Mouse (Mus musculus): ENCODE measurements around the gene Pdcd6. TPM values are rescaled to one million over a fixed set of nuclear protein-coding genes. Genes with fewer than 3 reads are reported as not detected.

Pdcd6 gene
- 10 to 100 TPM; 13.2 to 17.5 (median 16.4) TPM for total RNA-seq (2022)

- DNase-seq (ENCODE audit: low spot score in 2 of 2), result peak; percentile 89 to 94
Observed at GRCm38 (mm10) chr13:74317170-74317849, at the start of gene Pdcd6. Gene Pdcd6, minus strand, starts transcription at chr13:74317580.

- DNase-seq (ENCODE audit: low spot score in 2 of 2), result peak; percentile 61 to 78
Observed at GRCm38 (mm10) chr13:74363859-74364235, 46.5 kb upstream of the Pdcd6 start, which contains the start of gene Lrrc14b. Gene Lrrc14b, minus strand, starts transcription at chr13:74364005.

- DNase-seq (ENCODE audit: low spot score in 2 of 2), result peak; percentile 17 to 45
Observed at GRCm38 (mm10) chr13:74363176-74363858, 45.9 kb upstream of the Pdcd6 start.

GRCm38 (mm10) chr13:74362218-74362617 lies 44.8 kb upstream of the Pdcd6 start:
- no peak for DNase-seq (ENCODE audit: low spot score in 2 of 2)

GRCm38 (mm10) chr13:74356491-74356890 lies 39.1 kb upstream of the Pdcd6 start:
- no peak for DNase-seq (ENCODE audit: low spot score in 2 of 2)

GRCm38 (mm10) chr13:74350435-74350906 lies 33.1 kb upstream of the Pdcd6 start:
- DNase-seq (ENCODE audit: low spot score in 2 of 2), result no peak

GRCm38 (mm10) chr13:74349566-74350434 lies 32.4 kb upstream of the Pdcd6 start, which contains the start of the genes Sdha and Ccdc127:
Gene Sdha, minus strand, starts transcription at chr13:74350280.
Gene Ccdc127, plus strand, starts transcription at chr13:74350309.
- peak; percentile 93 to 96 for DNase-seq (ENCODE audit: low spot score in 2 of 2)

GRCm38 (mm10) chr13:74341036-74341435 lies 23.7 kb upstream of the Pdcd6 start:
- DNase-seq (ENCODE audit: low spot score in 2 of 2), result no peak

- no peak for DNase-seq (ENCODE audit: low spot score in 2 of 2)
Observed at GRCm38 (mm10) chr13:74329321-74329720, 11.9 kb upstream of the Pdcd6 start.

GRCm38 (mm10) chr13:74316789-74317169 lies 601 bp downstream of the Pdcd6 start:
- no peak for DNase-seq (ENCODE audit: low spot score in 2 of 2)

- DNase-seq (ENCODE audit: low spot score in 2 of 2), result no peak
Observed at GRCm38 (mm10) chr13:74316386-74316785, 994 bp downstream of the Pdcd6 start.

GRCm38 (mm10) chr13:74314616-74315015 lies 2.8 kb downstream of the Pdcd6 start:
- no peak for DNase-seq (ENCODE audit: low spot score in 2 of 2)

- DNase-seq (ENCODE audit: low spot score in 2 of 2), result no peak
Observed at GRCm38 (mm10) chr13:74305780-74306179, 11.6 kb downstream of the Pdcd6 start.

GRCm38 (mm10) chr13:74305380-74305779 lies 12.0 kb downstream of the Pdcd6 start:
- no peak for DNase-seq (ENCODE audit: low spot score in 2 of 2)

GRCm38 (mm10) chr13:74302050-74303037 lies 15.0 kb downstream of the Pdcd6 start:
- no peak for DNase-seq (ENCODE audit: low spot score in 2 of 2)

- no peak for DNase-seq (ENCODE audit: low spot score in 2 of 2)
Observed at GRCm38 (mm10) chr13:74301607-74301984, 15.8 kb downstream of the Pdcd6 start.

- DNase-seq (ENCODE audit: low spot score in 2 of 2), result peak; percentile 14 to 24
Observed at GRCm38 (mm10) chr13:74300925-74301606, 16.3 kb downstream of the Pdcd6 start.

GRCm38 (mm10) chr13:74296376-74296775 lies 21.0 kb downstream of the Pdcd6 start:
- DNase-seq (ENCODE audit: low spot score in 2 of 2), result no peak

GRCm38 (mm10) chr13:74292167-74292566 lies 25.2 kb downstream of the Pdcd6 start, which contains the start of gene Ahrr:
Gene Ahrr, minus strand, starts transcription at chr13:74292331.
- DNase-seq (ENCODE audit: low spot score in 2 of 2), result no peak

GRCm38 (mm10) chr13:74289646-74290045 lies 27.7 kb downstream of the Pdcd6 start:
- DNase-seq (ENCODE audit: low spot score in 2 of 2), result no peak

Data from gastrocnemius, adult 8-10 months (tissue).